Mouse (Mus musculus): ENCODE results near the gene Etnk1. TPM values are rescaled to one million over a fixed set of nuclear protein-coding genes. Genes with fewer than 3 reads are reported as not detected.

Gene Etnk1
- polyA plus RNA-seq (2015; fragmentation: Nextera tagmentation; extraction: Ambion mirVana): 22.5 and 26.6 TPM in 2 replicates

GRCm38 (mm10) chr6:143166452-143167357 is at the start of gene Etnk1:
Gene Etnk1, plus strand, starts transcription at chr6:143167221.
- ATAC-seq (ENCODE audit: insufficient number of reproducible peaks, insufficient read depth, low FRiP score, low TSS enrichment, low read depth): peak; percentile 94
- peaks cover 43% of the 10 kb centered on the region for H3K4me1 ChIP-seq
- under 1% methylated on average over 80 of the region's 81 CpGs for WGBS

GRCm38 (mm10) chr6:143119325-143119724 is 47.7 kb upstream of the Etnk1 start:
- no peak for ATAC-seq (ENCODE audit: insufficient number of reproducible peaks, insufficient read depth, low FRiP score, low TSS enrichment, low read depth)
- H3K27ac ChIP-seq: no peak overlapping the region
- H3K27me3 ChIP-seq: no peaks in the 10 kb centered on the region
- no peak overlapping the region for H3K4me3 ChIP-seq
- whole genome bisulfite sequencing: 91% methylated on average over 6 of the region's 6 CpGs
- H3K9me3 ChIP-seq: no peaks in the 10 kb centered on the region
- H3K9ac ChIP-seq: no peak overlapping the region
- no peaks in the 10 kb centered on the region for H3K4me1 ChIP-seq
- H3K36me3 ChIP-seq: no peaks in the 10 kb centered on the region
- no peak overlapping the region for H3K4me2 ChIP-seq

More at GRCm38 (mm10) chr6:143166452-143167357, at the start of gene Etnk1:
- Histone ChIP-seq H3K27me3 (no peaks in the 10 kb centered on the region), H3K4me2 (peak within 1 kb of the TSS; percentile 70), H3K9me3 (no peaks in the 10 kb centered on the region), H3K9ac (peak within 1 kb of the TSS; percentile 87), H3K4me3 (peak within 1 kb of the TSS; percentile 86), H3K27ac (peak within 1 kb of the TSS; percentile 89), H3K36me3 (no peaks in the 10 kb centered on the region)

GRCm38 (mm10) chr6:143125721-143126120 is 41.3 kb upstream of the Etnk1 start:
- ATAC-seq (ENCODE audit: insufficient number of reproducible peaks, insufficient read depth, low FRiP score, low TSS enrichment, low read depth): no peak
- H3K27ac ChIP-seq: no peak overlapping the region
- H3K9ac ChIP-seq: no peak overlapping the region
- no peaks in the 10 kb centered on the region for H3K36me3 ChIP-seq
- no peaks in the 10 kb centered on the region for H3K9me3 ChIP-seq
- H3K4me1 ChIP-seq: no peaks in the 10 kb centered on the region
- H3K4me3 ChIP-seq: no peak overlapping the region
- no peak overlapping the region for H3K4me2 ChIP-seq
- H3K27me3 ChIP-seq: no peaks in the 10 kb centered on the region

DNA sequence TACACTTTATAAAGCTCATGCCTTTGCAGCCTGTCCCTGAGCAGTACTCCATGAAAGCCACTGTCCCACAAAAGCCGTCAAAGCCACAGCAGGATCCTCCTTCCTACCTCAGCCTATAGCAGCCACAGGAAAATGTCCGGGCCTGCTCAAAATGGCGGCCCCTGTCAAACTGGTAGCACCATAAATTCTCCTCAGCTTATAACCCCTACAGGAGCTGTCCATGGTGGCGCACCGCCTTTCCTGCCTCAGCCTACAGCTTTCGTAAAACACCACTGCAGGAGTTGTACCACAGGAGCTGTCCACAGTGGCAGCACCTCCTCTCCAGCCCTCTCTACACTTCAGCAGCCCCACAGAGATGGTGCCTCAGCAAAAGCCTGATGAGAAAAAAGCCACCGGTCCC is 37.6 kb upstream of the Etnk1 start:
- H3K36me3 ChIP-seq: no peaks in the 10 kb centered on the region
- ATAC-seq (ENCODE audit: insufficient number of reproducible peaks, insufficient read depth, low FRiP score, low TSS enrichment, low read depth): no peak
- no peaks in the 10 kb centered on the region for H3K9me3 ChIP-seq
- no peak overlapping the region for H3K4me3 ChIP-seq
- peaks cover 3% of the 10 kb centered on the region; the same call in 1 of the 2 replicates for H3K4me1 ChIP-seq
- H3K27me3 ChIP-seq: no peaks in the 10 kb centered on the region
- no peak overlapping the region for H3K27ac ChIP-seq
- WGBS: 89% methylated on average over 7 of the region's 7 CpGs
- H3K9ac ChIP-seq: no peak overlapping the region
- no peak overlapping the region for H3K4me2 ChIP-seq

DNA sequence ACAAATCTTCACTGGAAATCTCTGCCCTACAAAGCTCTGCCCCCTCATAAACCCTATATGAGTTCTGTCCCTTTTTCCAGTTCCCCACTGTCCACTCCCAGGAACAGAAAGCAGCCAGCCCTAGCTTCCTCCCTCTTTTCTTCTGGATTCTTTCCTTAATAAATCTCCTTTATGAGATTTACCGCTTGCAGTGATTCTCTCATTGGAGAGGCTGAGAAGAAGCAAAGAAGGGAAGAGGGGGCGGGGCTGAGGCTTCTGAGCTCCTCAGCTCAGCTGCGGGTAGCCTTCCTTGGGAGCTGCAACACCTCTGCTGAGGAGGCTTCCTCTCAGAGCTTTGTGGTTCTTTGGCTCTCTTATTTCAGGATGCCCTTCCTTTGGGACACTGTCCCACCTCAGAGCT is 37.1 kb upstream of the Etnk1 start:
- Histone ChIP-seq H3K27me3 (no peaks in the 10 kb centered on the region), H3K9ac (no peak overlapping the region), H3K4me2 (no peak overlapping the region), H3K36me3 (no peaks in the 10 kb centered on the region), H3K27ac (no peak overlapping the region), H3K4me3 (no peak overlapping the region), H3K4me1 (peaks cover 3% of the 10 kb centered on the region; the same call in 1 of the 2 replicates), H3K9me3 (no peaks in the 10 kb centered on the region)
- 83% methylated on average over 3 of the region's 3 CpGs for WGBS
- ATAC-seq (ENCODE audit: insufficient number of reproducible peaks, insufficient read depth, low FRiP score, low TSS enrichment, low read depth): no peak

DNA sequence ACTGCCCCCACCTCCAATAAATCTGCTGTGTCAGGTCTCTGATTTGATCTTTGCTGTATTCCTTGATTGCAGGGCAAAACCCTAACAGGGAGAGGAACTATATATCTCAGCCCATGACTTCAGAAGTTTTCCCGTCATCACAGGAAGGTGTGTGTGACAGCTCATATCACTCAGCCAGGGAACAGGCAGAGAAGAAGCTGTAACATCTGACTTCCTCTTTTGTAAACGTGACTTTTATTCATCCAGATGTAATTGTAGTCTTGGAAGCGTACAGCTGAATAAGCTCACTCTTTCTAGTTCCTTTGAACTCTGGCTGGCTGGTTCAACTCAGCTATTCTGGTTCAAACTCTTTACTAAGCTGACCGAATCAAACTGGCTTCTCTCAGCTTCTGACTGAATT is 36.6 kb upstream of the Etnk1 start:
- H3K36me3 ChIP-seq: no peaks in the 10 kb centered on the region
- no peak overlapping the region for H3K4me2 ChIP-seq
- no peaks in the 10 kb centered on the region for H3K9me3 ChIP-seq
- no peak overlapping the region for H3K4me3 ChIP-seq
- no peak overlapping the region for H3K9ac ChIP-seq
- WGBS: 85% methylated on average over 4 of the region's 4 CpGs
- H3K27me3 ChIP-seq: no peaks in the 10 kb centered on the region
- ATAC-seq (ENCODE audit: insufficient number of reproducible peaks, insufficient read depth, low FRiP score, low TSS enrichment, low read depth): no peak
- no peak overlapping the region for H3K27ac ChIP-seq
- H3K4me1 ChIP-seq: peaks cover 3% of the 10 kb centered on the region; the same call in 1 of the 2 replicates

DNA sequence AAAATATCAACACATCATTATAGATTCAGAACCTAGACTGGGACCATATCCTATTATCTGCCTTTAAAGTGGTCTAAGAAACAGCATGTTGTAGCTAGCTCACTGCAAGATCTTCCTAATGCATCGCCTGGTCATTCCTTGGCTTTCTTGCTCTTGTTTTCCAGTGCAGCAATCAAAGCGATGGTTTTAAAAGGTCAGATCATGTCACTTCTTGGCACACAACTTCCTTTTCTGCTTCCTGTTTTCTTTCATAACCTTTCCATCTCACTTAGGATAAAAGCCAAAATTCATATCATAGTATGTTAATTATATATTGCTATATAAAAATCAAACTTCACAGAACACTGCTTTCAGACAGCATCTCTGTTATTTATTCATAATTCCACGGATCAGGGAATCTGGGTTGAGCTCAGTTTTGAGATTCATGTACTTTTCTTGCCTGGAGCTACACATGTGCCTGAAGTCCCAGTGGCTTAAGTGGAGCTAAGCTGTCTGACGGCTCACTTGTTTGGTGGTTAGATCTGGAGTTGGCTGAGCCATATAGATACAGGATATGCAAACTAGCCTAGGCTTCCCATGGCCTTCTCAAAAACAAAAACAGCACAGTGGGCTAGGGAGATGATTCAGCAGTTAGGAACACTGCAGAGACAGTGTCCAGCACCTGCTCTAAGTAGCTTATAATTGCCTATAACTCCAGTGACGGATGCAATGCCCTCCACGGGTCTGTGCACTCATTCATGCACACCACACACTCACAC is 34.9 kb upstream of the Etnk1 start:
- 63% methylated on average over 6 of the region's 6 CpGs for WGBS
- no peak overlapping the region for H3K9ac ChIP-seq

GRCm38 (mm10) chr6:143133150-143133549 is 33.9 kb upstream of the Etnk1 start:
- Histone ChIP-seq H3K4me2 (no peak overlapping the region), H3K9me3 (no peaks in the 10 kb centered on the region), H3K9ac (no peak overlapping the region), H3K36me3 (no peaks in the 10 kb centered on the region), H3K27ac (no peak overlapping the region), H3K4me1 (peaks cover 3% of the 10 kb centered on the region; the same call in 1 of the 2 replicates), H3K4me3 (no peak overlapping the region), H3K27me3 (no peaks in the 10 kb centered on the region)
- 95% methylated on average over 2 of the region's 2 CpGs for WGBS
- ATAC-seq (ENCODE audit: insufficient number of reproducible peaks, insufficient read depth, low FRiP score, low TSS enrichment, low read depth): no peak

More for the DNA sequence above, 34.9 kb upstream of the Etnk1 start:
- Histone ChIP-seq H3K4me2 (no peak overlapping the region), H3K9me3 (no peaks in the 10 kb centered on the region), H3K4me3 (no peak overlapping the region), H3K27me3 (no peaks in the 10 kb centered on the region), H3K27ac (no peak overlapping the region), H3K4me1 (peaks cover 3% of the 10 kb centered on the region; the same call in 1 of the 2 replicates), H3K36me3 (no peaks in the 10 kb centered on the region)
- no peak for ATAC-seq (ENCODE audit: insufficient number of reproducible peaks, insufficient read depth, low FRiP score, low TSS enrichment, low read depth)

- Histone ChIP-seq H3K9ac (no peak overlapping the region), H3K36me3 (no peaks in the 10 kb centered on the region), H3K27me3 (no peaks in the 10 kb centered on the region), H3K4me2 (no peak overlapping the region), H3K9me3 (no peaks in the 10 kb centered on the region), H3K4me1 (peaks cover 3% of the 10 kb centered on the region; the same call in 1 of the 2 replicates), H3K4me3 (no peak overlapping the region), H3K27ac (no peak overlapping the region)
- no peak for ATAC-seq (ENCODE audit: insufficient number of reproducible peaks, insufficient read depth, low FRiP score, low TSS enrichment, low read depth)
- 89% methylated on average over 13 of the region's 13 CpGs for WGBS
Observed at GRCm38 (mm10) chr6:143135097-143135496, 31.9 kb upstream of the Etnk1 start.

- no peak overlapping the region for H3K4me3 ChIP-seq
- H3K36me3 ChIP-seq: no peaks in the 10 kb centered on the region
- H3K4me1 ChIP-seq: peaks cover 3% of the 10 kb centered on the region; the same call in 1 of the 2 replicates
- no peaks in the 10 kb centered on the region for H3K9me3 ChIP-seq
- no peak; the same call in 1 of the 2 replicates for ATAC-seq (ENCODE audit: insufficient number of reproducible peaks, insufficient read depth, low FRiP score, low TSS enrichment, low read depth)
- no peak overlapping the region for H3K9ac ChIP-seq
- no peak overlapping the region for H3K4me2 ChIP-seq
- WGBS: 94% methylated on average over 7 of the region's 7 CpGs
- no peak overlapping the region for H3K27ac ChIP-seq
- H3K27me3 ChIP-seq: no peaks in the 10 kb centered on the region
Observed at GRCm38 (mm10) chr6:143136688-143137087, 30.3 kb upstream of the Etnk1 start.

DNA sequence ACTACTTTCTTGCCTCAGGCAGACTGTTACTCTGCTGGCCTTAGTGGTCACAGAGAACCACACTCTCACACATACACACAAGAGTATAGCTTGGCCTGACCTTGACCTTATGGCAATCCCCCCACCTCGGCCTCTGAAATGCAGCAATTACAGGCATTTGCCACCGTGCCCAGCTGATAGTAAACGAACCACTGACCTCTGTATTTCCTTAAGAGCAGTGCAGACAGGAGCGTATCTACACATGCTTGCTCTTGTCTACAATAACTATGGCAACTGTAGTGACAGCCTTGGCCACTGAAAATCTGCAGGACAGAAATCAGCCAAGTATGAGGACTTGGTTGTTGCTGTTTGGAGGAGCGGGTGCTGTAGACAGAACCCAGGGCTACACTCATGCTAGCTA is 29.7 kb upstream of the Etnk1 start:
- Histone ChIP-seq H3K9me3 (no peaks in the 10 kb centered on the region), H3K27me3 (no peaks in the 10 kb centered on the region), H3K4me2 (no peak overlapping the region), H3K9ac (no peak overlapping the region), H3K4me3 (no peak overlapping the region), H3K36me3 (no peaks in the 10 kb centered on the region), H3K27ac (no peak overlapping the region), H3K4me1 (peaks cover 3% of the 10 kb centered on the region; the same call in 1 of the 2 replicates)
- ATAC-seq (ENCODE audit: insufficient number of reproducible peaks, insufficient read depth, low FRiP score, low TSS enrichment, low read depth): no peak
- 60% methylated on average over 5 of the region's 5 CpGs for WGBS

Measured in embryonic facial prominence, embryonic 13.5 days (tissue).